Mouse (Mus musculus) liver, adult 2 months (tissue): Measurements from ENCODE around the gene Gm28043.

ENCODE experiments used
- CTCF ChIP-seq: fragments of 200-500 bp; IDR thresholded peaks from 2 replicates; pipeline ENCODE4 v1.5.1; 2011; ENCODE audit warnings: low read depth, low read length, control low read depth
- POLR2A ChIP-seq: fragments of 200-500 bp; IDR thresholded peaks from 2 replicates; pipeline ENCODE4 v1.6.1; 2011; ENCODE audit warnings: low read length, control low read depth; ENCODE audit not compliant: insufficient read depth; ENCODE audit errors: extremely low read depth

- TF ChIP-seq CTCF (no peak), POLR2A (no peak)
Measured at GRCm38 (mm10) chr17:29680921-29681320, 66.2 kb downstream of the Gm28043 start.
